Mouse (Mus musculus) neural tube, embryonic 11.5 days (tissue): Measurements from ENCODE around the gene Pum2. TPM values are rescaled to one million over a fixed set of nuclear protein-coding genes. Genes with fewer than 3 reads are reported as not detected.
"Not testable (repeated sequence)": the region's sequence is repeated elsewhere in the genome, so short reads cannot be mapped to it uniquely, and the experiment has no call there.

ENCODE experiments used
- ATAC-seq: fragments of 200-750 bp; cut with Nextera tagmentation; 2 replicates; pipeline ENCODE4 v1.8.0; 2017; ENCODE audit warnings: moderate number of reproducible peaks, mild to moderate bottlenecking, moderate TSS enrichment, moderate library complexity; ENCODE audit not compliant: insufficient read depth, low FRiP score, low TSS enrichment
- DNase-seq: peaks from one replicate; pipeline ENCODE4 v3.0.0-alpha.2; 2015; ENCODE audit warnings: low spot score
- H3K27ac ChIP-seq: fragments of 300-500 bp; sonication (generic); 2 replicates; pipeline ENCODE4 v1.5.1; 2014; ENCODE audit warnings: low read depth, mild to moderate bottlenecking, low read length
- H3K27me3 ChIP-seq: fragments of 300-500 bp; sonication (generic); 2 replicates; pipeline ENCODE4 v1.6.1; 2014; ENCODE audit warnings: mild to moderate bottlenecking, low read length, mixed read lengths; ENCODE audit not compliant: control insufficient read depth, insufficient read depth
- H3K36me3 ChIP-seq: fragments of 300-500 bp; sonication (generic); 2 replicates; pipeline ENCODE4 v1.6.1; 2014; ENCODE audit warnings: mild to moderate bottlenecking, low read length, moderate library complexity, mixed read lengths; ENCODE audit not compliant: control insufficient read depth, insufficient read depth
- H3K4me1 ChIP-seq: fragments of 300-500 bp; sonication (generic); 2 replicates; pipeline ENCODE4 v1.6.1; 2014; ENCODE audit warnings: low read length, mixed read lengths; ENCODE audit not compliant: control insufficient read depth, insufficient read depth
- H3K4me2 ChIP-seq: fragments of 300-500 bp; sonication (generic); 2 replicates; pipeline ENCODE4 v1.6.1; 2014; ENCODE audit warnings: low read depth, mild to moderate bottlenecking, moderate library complexity
- H3K4me3 ChIP-seq: fragments of 300-500 bp; sonication (generic); 2 replicates; pipeline ENCODE4 v1.5.1; 2014; ENCODE audit warnings: low read depth, low read length
- H3K9ac ChIP-seq: fragments of 300-500 bp; sonication (generic); 2 replicates; pipeline ENCODE4 v1.6.1; 2014; ENCODE audit warnings: mild to moderate bottlenecking, low read length
- H3K9me3 ChIP-seq: fragments of 300-500 bp; sonication (generic); 2 replicates; pipeline ENCODE4 v1.6.1; 2016; ENCODE audit warnings: low read length; ENCODE audit not compliant: control insufficient read depth
- WGBS: fragments of 180-500 bp; shearing (Covaris S2); extraction: QIAGEN DNeasy Blood & Tissue Kit; methylation state at CpG from one replicate; pipeline ENCODE4 v1.1.7; 2014; 5-methylcytosine and 5-hydroxymethylcytosine counted together
- polyA plus RNA-seq: library from polyadenylated mRNA; unstranded; fragments of >200 nt; fragmentation: Nextera tagmentation; extraction: Ambion mirVana; gene quantifications from 2 replicates; pipeline ENCODE4 v1.2.1, GENCODE M21; 2014

The Pum2 gene
- polyA plus RNA-seq, 1 experiment from 2014 or later: 68.7 TPM

DNA sequence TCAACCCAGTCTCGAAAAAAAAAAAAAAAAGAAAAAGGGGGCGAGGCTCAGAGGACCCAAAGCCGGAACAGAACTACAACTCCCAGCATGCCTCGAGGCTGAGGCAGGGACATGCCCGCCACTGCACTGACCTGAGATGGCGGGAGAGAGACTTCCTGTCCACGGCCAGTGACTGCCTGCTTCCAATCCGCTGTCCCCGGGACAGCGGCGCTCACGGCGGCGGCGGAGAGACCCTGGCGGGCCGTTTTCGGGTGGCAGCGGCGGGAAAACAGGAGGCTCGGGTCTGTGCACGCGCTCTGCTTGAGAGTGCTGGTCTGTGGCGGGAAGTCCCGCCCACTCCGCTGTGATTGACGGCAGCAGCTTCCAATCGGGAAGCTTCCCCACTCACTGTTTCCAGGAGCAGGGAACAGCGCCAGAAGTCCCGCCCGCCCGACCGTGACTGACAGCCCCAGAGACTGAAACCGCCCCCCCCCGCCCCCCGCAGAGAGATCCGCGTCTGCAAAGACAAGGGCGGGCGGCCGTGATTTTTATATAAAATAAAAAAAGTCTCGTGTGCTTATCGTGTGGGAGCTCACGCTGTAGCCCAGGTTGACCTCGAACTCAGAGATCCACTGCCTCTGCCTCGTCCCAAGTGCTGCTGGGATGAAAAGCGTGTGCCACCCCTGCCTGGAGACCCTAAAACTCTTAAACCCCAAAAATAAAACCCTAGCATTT lies 33.1 kb upstream of the Pum2 start:
- Histone ChIP-seq H3K36me3 (no peaks in the 10 kb centered on the region), H3K4me2 (peak overlapping the region; percentile 36), H3K4me3 (peak overlapping the region; percentile 75), H3K9me3 (no peaks in the 10 kb centered on the region), H3K9ac (peak overlapping the region; percentile 94), H3K27ac (peak overlapping the region; percentile 92), H3K4me1 (no peaks in the 10 kb centered on the region), H3K27me3 (no peaks in the 10 kb centered on the region)
- WGBS: under 1% methylated on average over 47 of the region's 47 CpGs
- DNase-seq (peak; percentile 96), ATAC-seq (peak; percentile 98)

DNA sequence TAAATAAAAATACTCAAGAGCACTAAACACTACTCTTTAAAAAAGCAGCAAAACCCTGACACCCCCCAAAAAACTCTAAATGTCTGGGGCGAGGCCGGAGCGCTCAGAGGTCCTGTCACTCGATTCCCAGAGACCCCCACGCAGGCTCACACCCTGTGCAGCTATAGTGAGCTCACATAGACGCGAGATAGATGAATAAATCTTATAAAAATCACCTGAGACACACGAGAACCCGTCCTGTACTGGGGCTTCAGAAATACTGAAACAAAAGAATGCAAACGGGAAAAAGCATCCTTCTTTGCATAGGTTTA lies 32.6 kb upstream of the Pum2 start:
- H3K4me2 ChIP-seq: peak overlapping the region; percentile 36
- DNase-seq: no peak
- no peaks in the 10 kb centered on the region for H3K9me3 ChIP-seq
- H3K27me3 ChIP-seq: no peaks in the 10 kb centered on the region
- WGBS: 13% methylated on average over 10 of the region's 10 CpGs
- no peaks in the 10 kb centered on the region for H3K4me1 ChIP-seq
- no peak overlapping the region for H3K27ac ChIP-seq
- peak overlapping the region; percentile 75 for H3K4me3 ChIP-seq
- H3K9ac ChIP-seq: peak overlapping the region; percentile 94
- peak; percentile 56 for ATAC-seq
- no peaks in the 10 kb centered on the region for H3K36me3 ChIP-seq

DNA sequence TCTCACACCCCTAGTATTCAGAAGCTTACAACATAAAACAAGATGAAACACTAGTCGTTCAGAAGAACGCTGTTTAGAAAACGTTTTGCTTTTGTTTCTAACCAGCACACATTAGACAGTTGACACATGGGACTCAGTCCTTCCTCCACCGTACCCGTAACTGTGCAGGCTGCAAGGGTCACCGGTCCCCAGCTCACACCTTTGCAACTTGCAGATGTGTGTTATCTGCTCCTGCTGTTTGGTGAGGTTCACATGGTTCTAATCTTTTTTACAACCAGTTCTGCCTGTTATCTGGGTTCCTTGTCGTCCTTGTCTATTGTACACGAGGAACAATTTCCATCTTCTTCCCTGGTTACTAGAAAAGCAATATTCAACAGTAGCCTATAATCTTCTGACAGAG lies 25.7 kb upstream of the Pum2 start:
- WGBS: 70% methylated on average over 8 of the region's 8 CpGs
- H3K27me3 ChIP-seq, H3K9me3 ChIP-seq, H3K27ac ChIP-seq, H3K4me2 ChIP-seq, ATAC-seq, DNase-seq, H3K9ac ChIP-seq, H3K4me3 ChIP-seq, H3K36me3 ChIP-seq, H3K4me1 ChIP-seq: not testable (repeated sequence)

DNA sequence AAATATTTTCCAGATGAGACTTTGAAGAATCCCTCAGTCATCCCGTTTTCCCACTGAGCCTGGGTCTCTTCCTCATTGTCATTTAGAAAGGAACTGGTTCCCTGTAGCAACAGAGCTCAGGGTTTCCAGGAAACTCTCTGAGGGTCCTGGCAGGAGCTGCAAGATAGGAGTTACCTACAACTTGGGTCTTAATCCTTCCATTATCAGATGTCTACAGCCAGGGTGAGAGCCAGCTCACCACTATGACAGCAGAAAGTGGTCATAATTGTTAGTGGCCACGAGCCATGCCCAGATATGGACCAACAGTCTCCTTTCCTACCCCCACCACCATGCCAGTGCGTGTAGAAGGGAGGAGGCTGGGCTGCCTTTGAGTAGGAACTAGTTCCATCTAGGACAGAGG lies 23.9 kb upstream of the Pum2 start:
- H3K4me2 ChIP-seq, H3K9me3 ChIP-seq, H3K27ac ChIP-seq, H3K4me1 ChIP-seq, H3K4me3 ChIP-seq, H3K9ac ChIP-seq, ATAC-seq, DNase-seq, H3K27me3 ChIP-seq, H3K36me3 ChIP-seq: not testable (repeated sequence)
- 70% methylated on average over 3 of the region's 3 CpGs for WGBS

DNA sequence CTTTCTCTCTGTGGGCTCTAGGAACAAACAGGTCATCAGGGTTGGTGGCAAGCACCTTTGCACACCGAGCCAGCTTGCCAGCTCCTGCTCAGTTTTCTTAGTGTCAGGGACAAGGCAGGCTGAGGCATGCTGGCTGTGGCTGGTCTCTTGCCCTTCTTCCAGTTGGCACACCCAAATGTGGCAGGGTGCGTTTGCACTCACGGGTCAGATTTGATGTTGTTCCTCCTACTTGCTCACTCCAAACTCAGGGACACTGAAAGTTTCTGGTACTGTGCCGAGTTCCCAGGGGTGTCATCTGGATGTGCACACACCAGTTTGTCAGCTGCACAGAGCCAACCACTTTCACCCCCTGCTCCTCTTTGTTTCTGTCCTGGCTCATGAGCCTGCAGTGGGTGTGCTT lies 17.3 kb upstream of the Pum2 start:
- Histone ChIP-seq H3K4me2 (no peak overlapping the region), H3K36me3 (no peaks in the 10 kb centered on the region), H3K27ac (no peak overlapping the region), H3K9ac (no peak overlapping the region), H3K4me3 (no peak overlapping the region), H3K27me3 (no peaks in the 10 kb centered on the region), H3K9me3 (no peaks in the 10 kb centered on the region), H3K4me1 (no peaks in the 10 kb centered on the region)
- DNase-seq: no peak
- ATAC-seq: no peak
- 93% methylated on average over 3 of the region's 4 CpGs for WGBS

DNA sequence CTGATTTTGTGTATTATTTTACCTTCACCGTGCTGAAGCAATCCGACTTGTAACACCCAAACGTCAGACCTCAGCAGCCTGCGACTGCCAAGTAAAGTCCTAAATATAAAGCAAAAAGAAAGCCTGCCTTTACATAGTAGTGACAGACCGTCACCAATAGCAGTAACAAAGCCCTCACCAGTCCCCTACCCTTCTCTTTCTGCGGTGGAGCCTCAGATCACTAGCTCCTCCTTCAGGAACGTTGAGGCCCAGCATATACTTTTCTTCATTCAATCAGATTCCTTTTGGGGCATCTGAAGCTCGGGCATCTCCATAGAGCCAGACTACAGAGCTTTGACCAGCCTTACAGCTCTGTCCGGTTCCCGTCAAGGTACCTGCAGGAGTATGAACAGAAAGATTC lies 16.8 kb upstream of the Pum2 start:
- H3K27ac ChIP-seq: no peak overlapping the region

DNA sequence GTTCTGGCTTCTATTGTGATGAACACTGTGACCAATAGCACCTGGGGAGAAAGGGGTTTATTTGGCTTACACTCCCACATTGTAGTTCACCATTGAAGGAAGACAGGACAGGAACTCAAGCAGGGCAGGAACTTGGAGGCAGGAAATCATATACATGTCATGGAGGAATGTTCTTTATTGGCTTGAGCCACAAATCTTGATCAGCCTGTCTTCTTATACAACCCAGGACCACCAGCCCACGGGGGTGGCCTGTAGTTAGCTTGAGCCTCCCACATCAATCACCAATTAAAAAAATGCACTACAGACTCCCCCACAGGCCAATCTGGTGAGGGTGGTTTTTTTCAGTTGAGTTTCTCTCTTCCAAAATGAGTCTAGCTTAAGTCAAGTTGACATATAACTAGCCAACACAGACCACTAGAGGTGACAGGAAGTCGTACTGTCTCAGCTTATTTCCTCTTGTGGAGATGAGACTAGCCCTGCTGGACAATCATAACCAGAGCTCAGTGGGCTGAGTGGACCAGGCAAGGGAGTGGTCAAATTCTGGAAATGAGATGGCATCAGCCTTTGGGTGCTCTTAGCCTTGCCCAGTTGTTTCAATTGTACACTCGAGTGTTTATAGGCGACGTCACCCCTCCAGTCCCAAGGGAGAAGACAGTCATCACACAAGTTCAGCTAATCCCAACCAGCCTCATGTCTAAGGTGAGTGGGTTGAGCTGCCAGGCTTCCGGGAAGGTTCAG lies 16.1 kb upstream of the Pum2 start:
- DNase-seq (no peak), ATAC-seq (no peak)
- H3K27ac ChIP-seq: no peak overlapping the region
- no peaks in the 10 kb centered on the region for H3K4me1 ChIP-seq
- H3K27me3 ChIP-seq: no peaks in the 10 kb centered on the region
- no peak overlapping the region for H3K4me2 ChIP-seq
- H3K9ac ChIP-seq: no peak overlapping the region
- no peak overlapping the region for H3K4me3 ChIP-seq
- no peaks in the 10 kb centered on the region for H3K9me3 ChIP-seq
- WGBS: 85% methylated on average over 6 of the region's 6 CpGs
- H3K36me3 ChIP-seq: no peaks in the 10 kb centered on the region

More for the DNA sequence above, 16.8 kb upstream of the Pum2 start:
- Histone ChIP-seq H3K36me3 (no peaks in the 10 kb centered on the region), H3K4me1 (no peaks in the 10 kb centered on the region), H3K27me3 (no peaks in the 10 kb centered on the region), H3K4me3 (no peak overlapping the region), H3K4me2 (no peak overlapping the region), H3K9me3 (no peaks in the 10 kb centered on the region), H3K9ac (no peak overlapping the region)
- no peak for DNase-seq
- 72% methylated on average over 10 of the region's 10 CpGs for WGBS
- no peak for ATAC-seq

DNA sequence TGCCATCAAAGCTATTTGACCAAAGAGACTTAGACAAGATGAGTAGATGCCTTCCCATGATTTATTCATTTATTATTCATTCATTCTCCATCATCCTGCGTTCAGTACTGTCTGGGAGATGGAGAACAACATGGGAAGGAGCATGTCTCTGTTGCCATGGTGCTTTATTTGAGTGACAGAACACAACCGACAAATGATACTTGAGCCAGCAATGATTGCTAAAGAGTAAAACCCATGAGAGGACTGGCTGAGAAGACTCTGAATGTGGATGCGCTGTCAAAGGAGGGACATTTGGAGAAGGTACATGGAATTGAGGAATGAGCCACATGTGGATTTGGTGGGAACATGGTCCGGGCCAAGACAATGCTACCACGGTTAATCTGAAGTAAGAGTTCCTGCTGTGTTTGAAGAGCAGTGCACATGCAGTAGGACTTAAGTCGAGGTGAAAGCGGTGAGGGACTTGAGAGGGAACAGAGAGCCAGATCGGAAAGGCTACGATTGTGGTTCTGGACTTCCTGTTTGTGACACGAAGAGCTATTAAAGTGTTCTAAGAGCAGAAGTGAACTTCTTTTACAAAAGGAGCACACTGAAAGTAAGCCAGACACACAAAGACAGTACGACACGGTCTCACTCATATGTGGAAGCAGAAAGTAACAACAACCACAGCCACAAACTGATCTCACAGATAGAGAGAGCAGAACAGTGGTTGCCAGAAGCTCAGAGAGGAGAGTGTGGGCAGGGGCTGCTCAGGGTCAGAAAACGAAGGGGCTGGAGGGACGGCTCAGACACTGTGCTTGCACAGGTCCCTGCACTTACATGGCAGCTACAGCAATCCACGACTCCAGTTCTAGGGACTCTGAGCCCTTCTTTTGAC lies 14.3 kb upstream of the Pum2 start:
- Histone ChIP-seq H3K27me3 (no peaks in the 10 kb centered on the region), H3K27ac (no peak overlapping the region), H3K9ac (no peak overlapping the region), H3K36me3 (no peaks in the 10 kb centered on the region), H3K4me3 (no peak overlapping the region), H3K4me1 (no peaks in the 10 kb centered on the region), H3K4me2 (no peak overlapping the region), H3K9me3 (no peaks in the 10 kb centered on the region)
- DNase-seq (no peak), ATAC-seq (no peak)
- WGBS: 89% methylated on average over 15 of the region's 15 CpGs
